Mouse (Mus musculus) kidney, adult 9 months (tissue): ENCODE results near the gene Hoxd9.

Experiments used
- DNase-seq: peaks from one replicate; pipeline ENCODE4 v3.0.0; 2022

Gene Hoxd9

GRCm38 (mm10) chr2:74697567-74698121 is at the start of gene Hoxd9:
Hoxd9 (plus strand) TSS chr2:74697727.
- DNase-seq: peak; percentile 84

- DNase-seq: no peak
Measured at GRCm38 (mm10) chr2:74652996-74653340, 44.6 kb upstream of the Hoxd9 start.

DNA sequence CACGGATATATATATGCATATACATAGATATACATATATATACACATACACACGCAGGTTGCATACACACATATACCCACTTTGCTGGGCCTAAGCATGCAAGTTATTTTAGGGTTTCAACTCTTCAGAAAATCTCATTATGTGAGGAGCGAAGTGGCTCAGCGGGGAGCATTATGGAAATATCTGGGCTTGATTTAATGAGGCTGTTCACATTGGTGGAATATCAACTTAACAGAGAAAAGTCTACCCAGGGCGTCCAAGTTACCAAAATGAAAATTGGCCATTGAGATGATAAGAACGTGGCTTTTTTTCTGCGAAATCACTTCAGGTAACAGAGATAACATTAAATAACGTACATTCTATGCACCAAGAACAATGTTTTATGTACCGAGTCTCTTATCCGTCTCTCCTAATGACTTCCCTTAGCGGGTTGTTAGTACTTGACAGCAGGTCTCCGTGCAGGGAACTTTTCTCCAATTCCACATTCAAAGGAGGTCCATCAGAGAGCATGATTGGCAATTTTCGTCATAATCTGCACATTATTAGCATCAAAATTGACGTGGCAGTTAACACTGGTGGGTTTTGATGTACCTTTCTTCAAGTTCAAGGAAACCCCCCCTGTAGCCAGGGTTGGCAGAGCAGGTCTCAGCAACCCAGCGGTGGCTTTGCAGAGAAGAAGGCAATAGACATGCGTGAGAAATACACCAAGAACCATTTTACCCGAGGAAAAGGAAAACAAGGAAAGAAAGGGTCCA is 43.6 kb upstream of the Hoxd9 start:
- DNase-seq: no peak

GRCm38 (mm10) chr2:74654743-74655419 is 42.6 kb upstream of the Hoxd9 start:
- DNase-seq: no peak

GRCm38 (mm10) chr2:74655420-74655781 is 42.1 kb upstream of the Hoxd9 start:
- no peak for DNase-seq

- no peak for DNase-seq
Measured at GRCm38 (mm10) chr2:74655821-74656631, 41.5 kb upstream of the Hoxd9 start.

DNA sequence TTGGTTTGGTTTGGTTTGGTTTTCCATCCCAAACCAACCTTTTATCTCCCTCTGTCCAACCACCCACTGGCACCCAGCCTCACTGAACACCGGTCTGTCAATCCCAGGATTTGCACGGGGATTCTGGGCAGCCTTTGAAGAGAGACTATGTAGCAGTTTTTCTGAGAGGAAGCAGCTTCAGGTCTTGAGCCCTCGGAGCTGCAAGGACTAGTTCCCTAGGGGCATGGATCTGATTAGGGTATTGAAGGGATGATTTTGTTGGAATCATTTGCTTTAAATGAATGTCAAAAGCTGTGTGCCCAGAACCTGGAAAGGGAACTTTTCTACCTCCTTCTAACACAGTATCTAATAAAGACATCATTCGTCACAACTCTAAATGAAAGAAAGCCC is 40.9 kb upstream of the Hoxd9 start:
- DNase-seq: no peak

GRCm38 (mm10) chr2:74657251-74658023 is 40.1 kb upstream of the Hoxd9 start:
- DNase-seq: no peak

- no peak for DNase-seq
Measured at GRCm38 (mm10) chr2:74658024-74658666, 39.4 kb upstream of the Hoxd9 start.

- no peak for DNase-seq
Measured at GRCm38 (mm10) chr2:74658667-74659371, 38.7 kb upstream of the Hoxd9 start.

GRCm38 (mm10) chr2:74659507-74660005 is 38.0 kb upstream of the Hoxd9 start, which contains the start of gene Evx2:
Evx2 (minus strand) TSS chr2:74659557.
- no peak for DNase-seq

DNA sequence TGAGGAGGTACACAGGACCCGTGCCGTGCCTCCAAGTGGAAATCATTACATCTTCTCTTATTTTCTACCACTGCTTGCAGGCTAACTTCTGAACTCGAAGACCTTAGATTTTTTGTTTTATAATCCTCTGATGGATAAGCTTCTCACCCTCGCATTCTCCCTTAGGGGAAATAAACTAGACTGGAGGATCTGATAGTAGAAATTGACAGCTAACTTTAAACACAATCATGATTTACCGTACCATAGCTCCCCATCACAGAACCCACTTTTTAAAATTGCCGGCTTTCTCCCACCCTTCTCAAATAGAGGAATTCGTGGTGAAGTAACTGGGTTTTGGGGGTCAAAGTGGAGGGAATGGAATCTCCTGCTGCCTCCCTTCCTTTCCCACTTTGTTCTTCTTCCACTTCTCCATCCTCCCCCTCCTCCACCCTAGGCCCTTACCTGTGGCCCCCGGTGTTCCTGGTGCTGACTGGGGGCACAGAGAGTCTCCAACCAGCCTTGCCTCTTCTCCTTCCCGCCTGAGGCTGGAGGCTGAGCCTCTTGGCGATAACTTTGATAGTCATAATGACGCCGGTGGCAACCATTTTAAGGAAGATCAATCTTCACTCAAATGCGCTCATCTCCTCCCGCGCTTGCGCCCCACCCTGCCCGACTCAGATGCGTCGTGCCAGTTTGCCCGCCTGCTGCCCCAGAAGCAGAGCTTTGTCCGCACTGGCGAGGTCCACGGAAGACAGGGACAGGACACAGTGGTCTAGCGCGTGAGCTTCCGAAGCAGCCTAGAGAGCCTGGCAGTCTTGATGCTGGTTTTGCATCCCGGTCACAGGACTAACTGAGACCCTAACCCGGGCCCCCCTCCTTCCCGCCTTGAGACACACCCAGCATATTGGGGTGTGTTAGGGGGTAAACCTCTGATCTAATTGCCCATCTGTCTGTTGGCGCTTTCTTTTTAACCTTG is 36.8 kb upstream of the Hoxd9 start:
- DNase-seq: no peak

DNA sequence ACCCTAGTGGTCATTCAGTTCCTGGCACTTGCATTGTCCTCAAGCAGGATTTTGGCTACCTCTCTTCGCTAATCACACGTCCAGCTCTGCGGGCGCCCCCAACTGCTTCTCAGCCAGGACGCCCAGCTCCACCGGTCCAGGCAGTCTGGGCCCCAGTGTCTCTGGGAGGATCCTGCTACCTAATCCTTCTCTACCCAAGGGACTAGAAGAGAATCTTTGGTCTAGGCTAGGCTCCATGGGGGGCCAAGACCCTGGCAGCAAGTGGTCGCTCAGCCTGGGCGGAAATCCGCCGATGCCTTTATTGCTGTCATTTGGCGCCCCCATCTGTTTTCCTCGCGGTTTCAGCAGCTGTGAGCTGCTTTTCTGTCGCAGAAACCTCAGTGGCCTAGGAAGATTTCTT is 35.8 kb upstream of the Hoxd9 start:
- DNase-seq: no peak

DNA sequence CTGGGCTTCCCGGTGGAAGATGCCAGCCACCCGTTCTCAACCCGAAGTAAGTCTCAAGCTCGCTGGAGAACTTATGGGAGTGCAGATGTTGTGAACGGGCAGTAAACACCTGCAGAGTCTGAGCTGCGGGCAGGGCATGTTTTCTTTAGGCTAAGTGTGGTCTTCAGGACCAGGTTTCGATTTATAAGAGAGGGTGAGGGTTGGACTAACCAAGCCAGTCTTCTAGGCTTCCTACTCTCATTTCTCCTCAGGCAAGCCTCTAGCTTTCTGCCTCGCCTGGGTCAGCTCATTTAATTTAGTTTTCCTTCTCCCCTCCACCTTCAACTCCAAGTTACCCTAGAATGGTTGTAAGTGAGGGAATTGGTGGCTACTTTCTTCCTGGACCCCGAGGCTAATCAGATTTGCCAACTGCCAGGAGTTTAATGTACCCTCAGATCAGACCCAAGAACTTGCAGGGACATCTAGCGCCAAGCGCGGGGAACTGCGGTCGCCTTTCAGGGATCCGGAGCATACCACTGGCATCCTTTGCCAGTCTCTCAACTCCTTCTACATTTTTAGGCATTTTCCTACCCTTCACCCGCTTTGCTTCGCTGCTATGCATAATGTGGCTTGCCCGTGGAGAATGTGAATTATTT is 34.1 kb upstream of the Hoxd9 start:
- DNase-seq: peak; percentile 72

GRCm38 (mm10) chr2:74666411-74666810 is 31.1 kb upstream of the Hoxd9 start:
- DNase-seq: no peak

DNA sequence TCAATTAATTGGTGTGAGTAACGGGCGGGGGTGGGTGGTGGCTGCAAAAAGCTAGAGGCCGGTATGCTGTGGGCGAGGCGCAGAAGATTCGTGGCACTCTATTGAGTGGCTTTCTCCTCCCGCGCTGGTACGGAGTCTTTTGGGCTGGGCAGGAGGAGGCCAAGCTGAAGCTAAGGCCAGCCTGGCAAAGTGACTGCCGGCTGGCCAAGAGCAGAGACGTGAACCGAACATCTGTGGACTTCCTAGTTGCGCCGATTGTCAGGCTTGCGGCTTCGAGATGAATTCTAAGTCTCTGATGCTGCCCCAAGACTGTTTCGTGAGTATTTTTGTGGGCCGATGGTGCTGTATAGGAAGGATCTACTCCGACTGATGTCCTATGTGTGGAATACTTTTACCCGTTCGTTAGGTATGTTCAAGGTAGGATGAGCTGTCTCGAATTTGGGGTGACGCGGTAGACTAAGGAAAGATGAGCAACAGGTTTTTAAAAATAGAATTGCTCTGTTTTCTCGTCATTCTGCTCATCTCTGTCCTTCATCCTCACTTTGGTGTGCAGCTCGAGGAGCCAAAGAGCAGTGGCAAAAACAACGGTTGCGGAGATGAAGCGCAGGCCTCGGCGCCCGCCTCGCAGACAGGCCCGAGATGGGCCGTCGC is 30.2 kb upstream of the Hoxd9 start:
- no peak for DNase-seq

- no peak for DNase-seq
Measured at GRCm38 (mm10) chr2:74667842-74668357, 29.6 kb upstream of the Hoxd9 start, which contains the start of gene Hoxd13. Hoxd13 (plus strand) TSS chr2:74668310.

DNA sequence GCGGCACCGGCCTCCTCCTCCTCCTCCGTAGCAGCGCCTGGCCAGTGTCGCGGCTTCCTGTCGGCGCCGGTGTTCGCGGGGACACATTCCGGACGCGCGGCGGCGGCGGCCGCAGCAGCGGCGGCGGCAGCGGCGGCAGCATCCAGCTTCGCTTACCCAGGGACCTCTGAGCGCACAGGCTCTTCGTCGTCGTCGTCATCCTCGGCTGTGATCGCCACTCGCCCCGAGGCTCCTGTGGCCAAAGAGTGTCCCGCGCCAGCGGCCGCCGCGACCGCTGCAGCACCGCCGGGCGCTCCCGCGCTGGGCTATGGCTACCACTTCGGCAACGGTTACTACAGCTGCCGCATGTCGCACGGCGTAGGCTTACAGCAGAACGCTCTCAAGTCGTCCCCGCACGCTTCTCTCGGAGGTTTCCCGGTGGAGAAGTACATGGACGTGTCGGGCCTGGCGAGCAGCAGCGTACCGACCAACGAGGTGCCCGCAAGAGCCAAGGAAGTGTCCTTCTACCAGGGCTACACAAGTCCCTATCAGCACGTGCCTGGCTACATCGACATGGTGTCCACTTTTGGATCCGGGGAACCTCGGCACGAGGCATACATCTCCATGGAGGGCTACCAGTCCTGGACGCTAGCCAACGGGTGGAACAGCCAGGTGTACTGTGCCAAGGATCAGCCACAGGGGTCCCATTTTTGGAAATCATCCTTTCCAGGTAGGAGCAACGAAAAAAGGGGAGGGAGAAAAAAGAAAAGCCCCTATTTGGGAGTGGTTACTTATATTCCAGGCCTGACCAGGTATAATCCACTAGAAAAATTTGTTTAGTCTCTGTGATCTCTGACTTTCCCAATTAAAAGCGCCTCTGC is 28.9 kb upstream of the Hoxd9 start:
- DNase-seq: no peak
